Mouse (Mus musculus) forebrain, embryonic 13.5 days (tissue): Measurements from ENCODE around the gene Tnnt1. TPM values are rescaled to one million over a fixed set of nuclear protein-coding genes. Genes with fewer than 3 reads are reported as not detected.

Source experiments
- polyA plus RNA-seq: library from polyadenylated mRNA; unstranded; fragments of >200 nt; fragmentation: Nextera tagmentation; extraction: Ambion mirVana; gene quantifications from 2 replicates; pipeline ENCODE4 v1.2.1, GENCODE M21; 2015

Tnnt1 gene
- polyA plus RNA-seq, 1 experiment from 2014 or later = 3.9 TPM

Other genes with a start within 250 kb of the Tnnt1 start
- not detected in 2 replicates for gene Ncr1, start 178.7 kb downstream of the Tnnt1 start, polyA plus RNA-seq
- 0.05 TPM in 2 replicates for gene Gp6, start 118.6 kb downstream of the Tnnt1 start, polyA plus RNA-seq
- gene Rdh13, start 70.7 kb downstream of the Tnnt1 start, polyA plus RNA-seq = 30.5 and 33.6 TPM in 2 replicates
- 4.0 and 5.7 TPM in 2 replicates for gene Eps8l1, start 55.7 kb downstream of the Tnnt1 start, polyA plus RNA-seq
- gene Ppp1r12c, start 14.7 kb downstream of the Tnnt1 start, polyA plus RNA-seq = 33.8 and 36.8 TPM in 2 replicates
- gene Tnni3, start 7.8 kb upstream of the Tnnt1 start, polyA plus RNA-seq = 0.89 and 4.9 TPM in 2 replicates
- 1.4 and 2.0 TPM in 2 replicates for gene Dnaaf3, start 16.1 kb upstream of the Tnnt1 start, polyA plus RNA-seq
- 64.0 and 86.3 TPM in 2 replicates for gene Syt5, start 31.2 kb upstream of the Tnnt1 start, polyA plus RNA-seq
- 0.09 and 0.13 TPM in 2 replicates for gene Ptprh, start 87.7 kb upstream of the Tnnt1 start, polyA plus RNA-seq
- 2.9 and 3.3 TPM in 2 replicates for gene Tmem86b, start 115.0 kb upstream of the Tnnt1 start, polyA plus RNA-seq
- gene Ppp6r1, start 142.6 kb upstream of the Tnnt1 start, polyA plus RNA-seq = 7.8 and 8.1 TPM in 2 replicates
- 117 and 125 TPM in 2 replicates for gene Hspbp1, start 168.7 kb upstream of the Tnnt1 start, polyA plus RNA-seq
- 6.1 and 6.5 TPM in 2 replicates for gene Brsk1, start 174.2 kb upstream of the Tnnt1 start, polyA plus RNA-seq
- gene Tmem150b, start 208.9 kb upstream of the Tnnt1 start, polyA plus RNA-seq = 0.27 and 0.29 TPM in 2 replicates
- gene Kmt5c, start 223.7 kb upstream of the Tnnt1 start, polyA plus RNA-seq = 75.3 and 84.3 TPM in 2 replicates
- 17.8 and 22.1 TPM in 2 replicates for gene Cox6b2, start 236.7 kb upstream of the Tnnt1 start, polyA plus RNA-seq